Mouse (Mus musculus) left cerebral cortex, adult 8-10 months (tissue): ENCODE results near the gene Cep112. TPM values are rescaled to one million over a fixed set of nuclear protein-coding genes. Genes with fewer than 3 reads are reported as not detected.
A peak's percentile ranks its signal among the peaks of the same experiment; 100 is the strongest.

Source experiments
- DNase-seq, 2 experiments: peaks; one replicate each; pipeline ENCODE4 v3.0.0; 2022; ENCODE audit warnings: low spot score in 2 of 2
- total RNA-seq, 4 experiments: library from RNA; stranded (reverse); gene quantifications; 2 replicates each; pipeline ENCODE4 v1.2.4; 2022

Gene Cep112
- 10 to 100 TPM; 13.1 to 19.2 (median 16.5) TPM for total RNA-seq

DNA sequence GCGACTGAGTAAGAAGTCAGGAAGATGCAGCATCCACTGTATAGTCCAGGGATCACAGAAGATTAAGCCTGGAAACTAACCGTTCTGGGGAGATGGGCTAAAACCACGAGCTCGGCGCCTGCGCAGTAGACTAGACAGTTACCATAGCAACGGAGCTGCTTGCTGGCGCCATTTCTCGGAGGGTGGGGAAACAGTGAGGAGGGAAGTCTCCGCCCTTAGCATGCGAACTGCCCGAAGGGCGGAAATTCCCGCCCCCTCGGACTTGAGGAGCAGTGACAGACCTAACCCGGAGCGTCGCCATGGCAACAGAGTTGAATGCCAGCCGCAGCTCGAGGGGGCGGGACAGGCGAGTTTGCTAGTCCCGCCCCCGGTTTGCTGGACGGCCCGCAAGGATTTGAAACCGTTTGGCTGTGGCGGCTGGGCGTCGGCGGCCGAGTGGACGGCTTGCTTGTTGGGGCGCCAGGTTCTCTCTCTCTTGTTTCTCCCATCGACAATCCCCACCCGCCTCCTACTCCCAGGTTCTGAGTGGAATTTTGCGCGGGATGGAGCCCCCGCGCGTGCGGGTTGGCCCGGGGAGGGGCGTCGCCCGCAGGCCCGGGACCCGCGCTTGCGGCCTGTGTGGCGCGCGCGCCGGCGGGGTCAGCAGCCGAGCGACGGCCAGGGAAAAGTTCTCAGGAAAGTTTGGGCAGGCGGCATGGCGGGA lies at the start of gene Cep112:
Gene Cep112, plus strand, starts transcription at position 304 of the 703 bp plus-strand sequence.
- DNase-seq, result peak; percentile 84 to 99

DNA sequence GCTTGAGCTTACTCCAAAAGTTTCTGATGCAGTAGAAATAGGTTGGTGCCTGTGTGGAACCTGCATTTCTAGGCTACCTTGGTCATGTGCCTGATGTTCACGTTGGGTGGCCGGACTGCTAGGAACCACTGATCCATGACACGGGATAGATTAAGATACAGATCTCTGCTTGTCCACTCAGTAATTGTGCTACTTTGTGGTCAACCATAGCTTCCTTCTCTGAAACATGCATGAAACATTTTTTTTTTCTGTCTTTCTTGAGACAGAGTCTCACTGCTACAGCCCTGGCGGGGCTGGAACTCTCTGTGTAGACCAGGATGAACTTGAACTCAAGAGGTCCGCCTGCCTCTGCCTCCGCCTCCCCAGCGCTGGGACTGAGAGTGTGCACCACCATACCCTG lies 48.2 kb upstream of the Cep112 start:
- no peak for DNase-seq

- peak; percentile 71 to 85 for DNase-seq
These were observed 47.2 kb upstream of the Cep112 start for GRCm38 (mm10) chr11:108377680-108378362.

GRCm38 (mm10) chr11:108378363-108378751 lies 46.6 kb upstream of the Cep112 start:
- no peak for DNase-seq

- DNase-seq, result no peak
These were observed 42.3 kb upstream of the Cep112 start for GRCm38 (mm10) chr11:108382664-108383063.

DNA sequence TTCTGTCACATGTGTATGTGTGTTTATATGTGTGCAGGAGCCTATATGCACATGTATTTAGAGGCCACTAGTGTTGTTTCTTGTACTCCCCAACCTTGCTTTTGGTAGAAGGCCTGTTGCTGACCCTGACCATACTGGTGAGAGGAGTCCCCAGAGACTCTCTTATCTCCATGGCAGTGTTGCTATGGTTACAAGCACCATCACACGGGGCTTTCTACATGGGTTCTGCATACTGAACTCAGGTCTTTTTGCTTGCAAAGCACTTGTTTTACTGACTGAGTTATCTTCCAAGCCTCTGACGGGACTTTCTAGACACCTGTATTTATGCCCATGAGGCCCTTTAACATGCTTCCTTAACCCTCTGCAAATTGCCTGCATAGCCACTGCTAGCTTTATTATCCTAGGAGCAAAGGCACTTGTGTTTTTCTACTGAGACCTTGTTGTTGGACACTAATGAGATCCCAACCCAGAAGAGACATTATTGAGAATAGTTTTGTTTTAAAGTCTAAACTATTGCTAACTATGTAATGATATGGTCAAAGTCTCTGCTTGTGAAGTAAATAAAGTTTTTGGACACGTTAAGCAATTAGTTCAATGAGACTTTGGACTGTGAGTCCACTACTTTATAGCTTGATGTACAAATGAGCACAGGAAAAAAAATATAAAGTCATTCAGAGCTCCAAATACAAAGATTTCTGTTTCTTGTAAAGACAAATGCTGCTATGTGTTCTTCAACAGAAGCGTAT lies 39.9 kb upstream of the Cep112 start:
- DNase-seq, result no peak

- DNase-seq, result no peak
These were observed 39.3 kb upstream of the Cep112 start for GRCm38 (mm10) chr11:108385666-108386024.

DNA sequence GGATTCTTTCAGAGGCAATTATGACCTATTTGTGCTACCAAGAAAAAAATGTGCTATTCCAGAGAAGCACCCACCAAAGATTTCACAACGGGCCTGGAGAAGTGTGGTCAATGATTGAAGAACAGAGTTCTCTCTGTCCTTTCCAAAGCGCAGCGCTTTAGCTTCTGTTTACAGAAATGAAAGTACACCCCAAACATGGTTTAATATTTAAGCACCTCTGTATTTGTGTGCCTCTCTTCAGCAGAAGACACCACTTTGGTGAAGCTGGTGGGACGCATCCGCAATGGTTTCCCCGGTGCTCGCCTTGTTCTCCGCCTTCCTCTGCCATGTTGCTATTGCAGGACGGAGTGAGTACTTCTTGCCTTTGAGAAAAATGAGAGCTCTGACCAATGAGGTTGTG lies 29.9 kb upstream of the Cep112 start:
- DNase-seq, result no peak

DNA sequence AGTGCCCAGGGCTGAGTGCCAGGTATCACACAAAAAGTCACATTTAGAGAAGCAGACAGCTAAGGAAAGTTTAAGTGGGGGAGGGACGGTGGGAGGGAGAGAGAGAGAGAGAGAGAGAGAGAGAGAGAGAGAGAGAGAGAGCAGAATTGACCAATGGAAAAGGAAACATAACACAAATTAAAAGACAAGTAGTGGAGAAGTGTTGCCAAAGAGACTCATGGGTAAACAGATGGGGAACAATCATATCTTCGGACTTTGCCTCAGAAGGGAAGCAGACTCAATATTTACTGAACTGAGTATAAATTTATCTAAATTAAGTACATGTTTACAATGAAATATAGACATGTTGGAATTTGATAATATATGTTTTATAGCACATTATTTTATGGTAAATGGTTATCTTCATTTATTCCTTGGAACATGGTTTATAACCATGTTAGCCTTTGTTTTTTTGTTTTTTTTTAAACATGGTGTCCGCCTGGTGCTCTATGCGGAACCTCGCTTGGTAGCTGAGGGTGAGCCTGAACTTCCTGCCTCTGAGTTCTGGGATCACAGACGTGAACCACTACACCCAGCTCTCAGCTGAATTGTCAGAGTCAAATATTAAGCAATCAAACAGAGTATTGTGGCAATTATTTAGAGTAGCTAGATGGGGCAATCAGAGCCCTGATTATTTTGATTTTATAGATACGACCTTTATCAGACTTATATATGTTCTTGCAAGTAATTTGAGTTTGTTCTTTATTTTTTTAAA lies 28.7 kb upstream of the Cep112 start:
- DNase-seq, result no peak

- DNase-seq, result peak in 1 of 2 experiments; percentile 41
These were observed 14.9 kb upstream of the Cep112 start for GRCm38 (mm10) chr11:108409876-108410644.

- DNase-seq, result no peak
These were observed 8.6 kb upstream of the Cep112 start for GRCm38 (mm10) chr11:108416360-108416759.

- DNase-seq, result no peak
These were observed 6.5 kb upstream of the Cep112 start for GRCm38 (mm10) chr11:108418540-108418939.

DNA sequence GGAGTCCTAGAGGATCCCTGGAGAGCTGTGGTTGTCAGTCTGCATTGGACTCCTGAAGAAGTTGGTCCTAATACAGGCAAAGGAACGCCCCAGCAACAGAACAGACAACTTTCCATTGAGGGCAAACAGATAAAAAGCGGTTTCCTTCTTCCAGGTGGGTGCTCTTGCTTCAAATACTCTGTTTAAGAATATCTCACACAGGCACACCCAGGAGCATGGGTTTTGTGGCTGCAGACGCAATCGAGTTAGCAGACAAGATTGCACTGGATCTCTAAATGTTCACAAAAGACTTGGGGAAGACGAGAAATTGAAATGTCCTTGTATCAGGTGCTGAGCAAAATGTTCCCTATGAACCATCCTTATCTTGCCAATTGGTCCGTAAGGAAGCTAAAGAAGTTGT lies 5.8 kb upstream of the Cep112 start:
- no peak for DNase-seq

GRCm38 (mm10) chr11:108420751-108421150 lies 4.2 kb upstream of the Cep112 start:
- DNase-seq, result no peak

DNA sequence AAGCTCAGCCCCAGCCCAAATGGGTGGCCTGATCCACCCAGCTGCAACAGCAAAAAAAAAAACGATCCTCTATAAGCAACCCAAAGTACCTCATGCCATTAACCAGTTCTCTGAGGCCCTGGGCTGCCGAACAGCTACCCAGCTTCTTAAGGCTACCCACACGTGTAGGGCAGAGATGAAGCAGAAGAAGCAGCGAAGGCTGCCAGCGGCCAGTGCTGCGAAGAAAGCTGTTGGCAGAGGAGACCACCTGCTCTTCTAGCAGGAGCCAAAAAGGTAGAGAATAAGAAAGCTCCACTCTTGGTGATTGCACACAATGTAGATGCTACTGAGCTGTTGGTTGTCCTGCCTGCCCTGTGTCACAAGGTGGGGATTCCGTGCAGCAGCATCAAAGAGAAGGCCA lies 1.8 kb upstream of the Cep112 start:
- no peak for DNase-seq

- no peak for DNase-seq
These were observed 881 bp upstream of the Cep112 start for GRCm38 (mm10) chr11:108424111-108424510.

DNA sequence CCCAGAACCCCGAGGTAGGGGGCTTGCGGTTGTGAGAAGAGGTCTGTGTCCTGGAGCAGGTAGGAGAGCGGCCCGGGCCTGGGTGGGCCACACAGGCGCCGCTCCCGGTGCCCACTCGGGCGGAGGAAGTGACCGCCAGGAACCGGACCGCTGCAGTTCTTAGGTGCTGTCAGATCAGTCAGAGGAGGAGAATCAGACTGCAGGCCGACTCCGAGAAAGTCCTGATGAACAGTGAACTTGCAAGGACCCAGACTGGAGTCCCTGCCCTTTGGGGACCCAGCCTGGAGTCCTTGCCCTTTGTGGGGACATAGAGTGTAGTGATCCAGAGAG lies 565 bp downstream of the Cep112 start:
- peak in 1 of 2 experiments; percentile 39 for DNase-seq

DNA sequence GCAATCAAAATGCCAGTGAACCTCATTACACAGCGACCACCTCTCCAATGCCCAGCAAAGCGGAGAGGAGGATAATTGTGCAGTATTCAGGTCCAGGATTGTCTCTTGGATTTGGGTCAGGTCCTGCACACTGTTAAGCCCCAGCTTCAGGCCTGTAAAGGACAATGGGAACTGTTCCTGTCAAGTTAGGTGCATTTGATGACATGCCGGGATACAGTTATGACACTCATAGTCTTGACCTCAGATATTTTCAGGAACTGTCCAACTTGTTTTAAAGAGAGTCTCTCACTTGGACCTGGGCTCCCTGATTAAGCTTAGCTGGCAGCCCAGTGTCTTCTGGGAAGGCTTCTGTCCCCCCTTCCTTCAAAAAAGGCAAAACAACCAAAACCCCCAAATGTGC lies 1.1 kb downstream of the Cep112 start:
- no peak for DNase-seq

DNA sequence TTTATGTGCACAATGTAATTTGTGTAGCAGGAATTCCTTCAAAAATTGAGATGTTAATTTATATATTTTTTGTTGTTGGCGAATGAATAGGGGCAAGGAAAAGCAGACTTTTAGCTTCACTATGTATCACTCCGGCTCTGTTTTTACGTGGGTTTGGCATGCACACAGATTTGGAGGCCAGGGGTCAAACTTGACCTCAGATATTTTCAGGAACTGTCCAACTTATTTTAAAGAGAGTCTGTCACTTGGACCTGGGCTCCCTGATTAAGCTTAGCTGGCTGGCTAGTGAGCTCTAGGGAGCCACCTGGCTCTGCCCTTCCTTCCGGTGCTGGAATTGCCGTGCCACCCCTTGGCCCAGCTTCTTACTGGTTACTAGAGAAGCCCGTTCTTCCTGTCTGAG lies 2.2 kb downstream of the Cep112 start:
- DNase-seq, result no peak

GRCm38 (mm10) chr11:108429076-108429475 lies 4.1 kb downstream of the Cep112 start:
- DNase-seq, result no peak
